Mouse (Mus musculus): ENCODE data around the gene Anxa2.

- TF ChIP-seq CTCF (IDR thresholded peaks at IDR 0.05; ENCODE audit: low read depth) (no peak), EP300 (IDR thresholded peaks at IDR 0.05; ENCODE audit: low read depth) (no peak)
Measured at GRCm38 (mm10) chr9:69451886-69452810, 1.3 kb upstream of the Anxa2 start.

Data from liver, postnatal 0 days (tissue).